Mouse (Mus musculus) cerebellum, adult 2 months (tissue): ENCODE data around the gene Wdr19.

Experiments
- CTCF ChIP-seq: fragments of 200-500 bp; IDR thresholded peaks from 2 replicates; pipeline ENCODE4 v1.5.1; 2011; ENCODE audit warnings: low read depth, mild to moderate bottlenecking, control low read depth, low read length, moderate library complexity, borderline replicate concordance; ENCODE audit not compliant: insufficient read depth
- POLR2A ChIP-seq: fragments of 200-500 bp; IDR thresholded peaks from 2 replicates; pipeline ENCODE4 v1.6.1; 2011; ENCODE audit warnings: low read length, control low read depth, borderline replicate concordance; ENCODE audit not compliant: insufficient read depth

DNA sequence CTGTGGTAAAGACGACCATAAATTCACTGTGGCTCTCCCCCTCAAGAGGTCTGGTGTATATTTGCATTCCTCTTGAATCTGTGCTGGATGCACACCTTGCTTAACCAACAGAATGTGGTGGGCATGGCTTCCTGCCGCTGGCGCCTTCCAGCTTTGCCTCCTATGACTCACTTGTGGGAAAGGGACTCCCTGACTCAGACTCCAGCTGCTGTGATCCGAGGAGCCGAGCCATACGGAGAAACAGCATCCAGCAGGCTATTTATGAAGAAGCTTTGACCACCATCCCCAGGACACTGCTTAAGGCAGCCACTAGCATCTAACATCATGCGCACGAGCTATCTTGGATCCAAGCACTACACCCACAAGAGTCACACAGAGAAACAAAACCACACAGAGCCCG lies 5.1 kb upstream of the Wdr19 start:
- no peak for TF ChIP-seq POLR2A
- TF ChIP-seq CTCF = no peak
